Mouse (Mus musculus) testis, adult 2 months (tissue): ENCODE results near the gene Adipor2. TPM values are rescaled to one million over a fixed set of nuclear protein-coding genes. Genes with fewer than 3 reads are reported as not detected.

Experiments
- H3K27ac ChIP-seq: fragments of 200-500 bp; 2 replicates; pipeline ENCODE4 v1.5.1; 2012; ENCODE audit warnings: low read depth, low read length; ENCODE audit not compliant: control insufficient read depth, insufficient read depth
- H3K27me3 ChIP-seq: fragments of 200-500 bp; 2 replicates; pipeline ENCODE4 v1.6.1; 2012; ENCODE audit warnings: mild to moderate bottlenecking, low read length, moderate library complexity; ENCODE audit not compliant: control insufficient read depth, insufficient read depth
- H3K36me3 ChIP-seq: fragments of 200-500 bp; 2 replicates; pipeline ENCODE4 v1.6.1; 2012; ENCODE audit warnings: mild to moderate bottlenecking, low read length; ENCODE audit not compliant: control insufficient read depth, insufficient read depth
- H3K4me1 ChIP-seq: fragments of 200-500 bp; 2 replicates; pipeline ENCODE4 v1.6.1; 2012; ENCODE audit warnings: low read length; ENCODE audit not compliant: control insufficient read depth, insufficient read depth
- H3K4me3 ChIP-seq: fragments of 200-500 bp; 2 replicates; pipeline ENCODE4 v1.5.1; 2012; ENCODE audit warnings: low read depth, mild to moderate bottlenecking, low read length, moderate library complexity, mixed read lengths; ENCODE audit not compliant: control insufficient read depth
- CTCF ChIP-seq: fragments of 200-500 bp; IDR thresholded peaks from 2 replicates; pipeline ENCODE4 v1.5.1; 2012; ENCODE audit warnings: low read depth, mild to moderate bottlenecking, inconsistent platforms, low read length, moderate library complexity; ENCODE audit not compliant: control insufficient read depth, insufficient read depth, insufficient replicate concordance
- POLR2A ChIP-seq: fragments of 200-500 bp; IDR thresholded peaks from 2 replicates; pipeline ENCODE4 v1.6.1; 2012; ENCODE audit warnings: low read depth, mild to moderate bottlenecking, inconsistent platforms, low read length, moderate library complexity; ENCODE audit not compliant: control insufficient read depth
- polyA plus RNA-seq: library from polyadenylated mRNA; depleted of rRNA; stranded (reverse); fragments of >200 nt; gene quantifications from 2 replicates; pipeline ENCODE4 v1.2.3, GENCODE M21; 2012

Gene Adipor2
- polyA plus RNA-seq, 1 experiment, result 22.0 TPM

- H3K4me3 ChIP-seq, result no peak overlapping the region
- no peak overlapping the region for H3K27ac ChIP-seq
- TF ChIP-seq POLR2A (no peak), CTCF (no peak)
- no peaks in the 10 kb centered on the region for H3K27me3 ChIP-seq
- H3K36me3 ChIP-seq, result no peaks in the 10 kb centered on the region
- H3K4me1 ChIP-seq, result no peaks in the 10 kb centered on the region
Observed at GRCm38 (mm10) chr6:119409766-119410165, 7.7 kb downstream of the Adipor2 start.

GRCm38 (mm10) chr6:119408582-119408981, 8.9 kb downstream of the Adipor2 start:
- Histone ChIP-seq H3K36me3 (no peaks in the 10 kb centered on the region), H3K4me1 (no peaks in the 10 kb centered on the region), H3K4me3 (no peak overlapping the region), H3K27me3 (no peaks in the 10 kb centered on the region), H3K27ac (no peak overlapping the region)
- TF ChIP-seq CTCF, result no peak
- no peak for TF ChIP-seq POLR2A

GRCm38 (mm10) chr6:119407818-119408217, 9.7 kb downstream of the Adipor2 start:
- H3K4me1 ChIP-seq, result no peaks in the 10 kb centered on the region
- no peaks in the 10 kb centered on the region for H3K27me3 ChIP-seq
- no peaks in the 10 kb centered on the region for H3K36me3 ChIP-seq
- no peak overlapping the region for H3K4me3 ChIP-seq
- H3K27ac ChIP-seq, result no peak overlapping the region
- TF ChIP-seq CTCF (no peak), POLR2A (no peak)

GRCm38 (mm10) chr6:119406528-119406927, 11.0 kb downstream of the Adipor2 start:
- TF ChIP-seq CTCF, result no peak
- no peak for TF ChIP-seq POLR2A
- Histone ChIP-seq H3K27ac (no peak overlapping the region), H3K27me3 (no peaks in the 10 kb centered on the region), H3K4me3 (no peak overlapping the region), H3K36me3 (no peaks in the 10 kb centered on the region), H3K4me1 (no peaks in the 10 kb centered on the region)

- Histone ChIP-seq H3K27me3 (no peaks in the 10 kb centered on the region), H3K36me3 (no peaks in the 10 kb centered on the region), H3K4me1 (no peaks in the 10 kb centered on the region), H3K27ac (no peak overlapping the region), H3K4me3 (no peak overlapping the region)
- no peak for TF ChIP-seq POLR2A
- no peak for TF ChIP-seq CTCF
Observed at GRCm38 (mm10) chr6:119405310-119405709, 12.2 kb downstream of the Adipor2 start.

- Histone ChIP-seq H3K27me3 (no peaks in the 10 kb centered on the region), H3K27ac (no peak overlapping the region), H3K36me3 (no peaks in the 10 kb centered on the region), H3K4me3 (no peak overlapping the region), H3K4me1 (no peaks in the 10 kb centered on the region)
- TF ChIP-seq CTCF (no peak), POLR2A (no peak)
Observed at GRCm38 (mm10) chr6:119404854-119405253, 12.7 kb downstream of the Adipor2 start.

GRCm38 (mm10) chr6:119402976-119403375, 14.5 kb downstream of the Adipor2 start:
- H3K27me3 ChIP-seq, result no peaks in the 10 kb centered on the region
- TF ChIP-seq CTCF (no peak), POLR2A (no peak)
- H3K27ac ChIP-seq, result no peak overlapping the region

GRCm38 (mm10) chr6:119401545-119402304, 15.8 kb downstream of the Adipor2 start:
- TF ChIP-seq CTCF, result no peak
- Histone ChIP-seq H3K4me3 (no peak overlapping the region), H3K27ac (no peak overlapping the region), H3K4me1 (no peaks in the 10 kb centered on the region), H3K27me3 (no peaks in the 10 kb centered on the region), H3K36me3 (no peaks in the 10 kb centered on the region)

More at GRCm38 (mm10) chr6:119402976-119403375, 14.5 kb downstream of the Adipor2 start:
- no peak overlapping the region for H3K4me3 ChIP-seq
- no peaks in the 10 kb centered on the region for H3K36me3 ChIP-seq
- H3K4me1 ChIP-seq, result no peaks in the 10 kb centered on the region
